Mouse (Mus musculus) layer of hippocampus, adult 18-20 months (tissue): ENCODE results near the gene Ttc34. TPM values are rescaled to one million over a fixed set of nuclear protein-coding genes. Genes with fewer than 3 reads are reported as not detected.

Source experiments
- DNase-seq, 2 experiments: peaks; one replicate each; pipeline ENCODE4 v3.0.0; 2022; ENCODE audit warnings: low spot score in 2 of 2
- total RNA-seq, 2 experiments: library from RNA; stranded (reverse); gene quantifications; 2 replicates each; pipeline ENCODE4 v1.2.3; 2021

Ttc34 gene
- total RNA-seq, 2 experiments from 2014 or later = 3.1 to 3.3 TPM

- DNase-seq = no peak
Observed at GRCm38 (mm10) chr4:154856882-154857281, 19.6 kb downstream of the Ttc34 start.

GRCm38 (mm10) chr4:154857366-154858240 is 20.3 kb downstream of the Ttc34 start:
- no peak for DNase-seq

- no peak for DNase-seq
Observed at GRCm38 (mm10) chr4:154858601-154859000, 21.3 kb downstream of the Ttc34 start.

- peak in 1 of 2 experiments; percentile 0 for DNase-seq
Observed at GRCm38 (mm10) chr4:154861967-154862366, 24.7 kb downstream of the Ttc34 start.

GRCm38 (mm10) chr4:154863436-154863935 is 26.2 kb downstream of the Ttc34 start:
- no peak for DNase-seq

- DNase-seq = peak; percentile 75 to 87
Observed at GRCm38 (mm10) chr4:154864271-154864771, 27.1 kb downstream of the Ttc34 start.

GRCm38 (mm10) chr4:154864961-154865760 is 27.9 kb downstream of the Ttc34 start:
- DNase-seq = peak in 1 of 2 experiments; percentile 1

GRCm38 (mm10) chr4:154866391-154866790 is 29.1 kb downstream of the Ttc34 start:
- no peak for DNase-seq

- DNase-seq = no peak
Observed at GRCm38 (mm10) chr4:154867257-154867656, 30.0 kb downstream of the Ttc34 start.

GRCm38 (mm10) chr4:154869440-154869839 is 32.2 kb downstream of the Ttc34 start, which contains the start of gene Mmel1:
TSS of gene Mmel1 (plus strand) at chr4:154869585.
- no peak for DNase-seq

GRCm38 (mm10) chr4:154870721-154871120 is 33.5 kb downstream of the Ttc34 start:
- no peak for DNase-seq

- no peak for DNase-seq
Observed at GRCm38 (mm10) chr4:154871757-154872251, 34.5 kb downstream of the Ttc34 start.

GRCm38 (mm10) chr4:154873186-154873585 is 35.9 kb downstream of the Ttc34 start:
- no peak for DNase-seq

- DNase-seq = peak; percentile 83 to 92
Observed at GRCm38 (mm10) chr4:154877864-154878548, 40.7 kb downstream of the Ttc34 start.

GRCm38 (mm10) chr4:154880730-154881129 is 43.5 kb downstream of the Ttc34 start:
- DNase-seq = peak in 1 of 2 experiments; percentile 55

- DNase-seq = no peak
Observed at GRCm38 (mm10) chr4:154882014-154882659, 44.9 kb downstream of the Ttc34 start.

- no peak for DNase-seq
Observed at GRCm38 (mm10) chr4:154885416-154885815, 48.2 kb downstream of the Ttc34 start.

- no peak for DNase-seq
Observed at GRCm38 (mm10) chr4:154886876-154887592, 49.8 kb downstream of the Ttc34 start.

GRCm38 (mm10) chr4:154887593-154888250 is 50.5 kb downstream of the Ttc34 start:
- DNase-seq = no peak
